Mouse (Mus musculus): ENCODE data around the gene Gatd1. TPM values are rescaled to one million over a fixed set of nuclear protein-coding genes. Genes with fewer than 3 reads are reported as not detected.
A peak's percentile ranks its signal among the peaks of the same experiment; 100 is the strongest.

Gatd1 gene
- total and polyA plus RNA-seq, 3 experiments: 21.6 to 35.9 TPM; not detected in 1

GRCm38 (mm10) chr7:141403305-141403704 is 10.6 kb downstream of the Gatd1 start (continued):
- no peak for TF ChIP-seq NRF1 (IDR thresholded peaks at IDR 0.05; ENCODE audit: insufficient read depth, low read depth, low read length, poor library complexity, severe bottlenecking)

GRCm38 (mm10) chr7:141395348-141395747 is 18.6 kb downstream of the Gatd1 start:
- H3K36me3 ChIP-seq (ENCODE audit: control insufficient read depth in 1 of 2, insufficient read depth in 2 of 2, low read length in 2 of 2): peaks cover 21 to 25% of the 10 kb centered on the region in 2 experiments
- no peak overlapping the region for H3K9ac ChIP-seq (ENCODE audit: control insufficient read depth, low read depth, low read length, poor library complexity, severe bottlenecking)
- TF ChIP-seq NRF1 (IDR thresholded peaks at IDR 0.05; ENCODE audit: insufficient read depth, low read depth, low read length, poor library complexity, severe bottlenecking) (no peak), MAX (IDR thresholded peaks at IDR 0.05; ENCODE audit: low read length) (no peak), TAL1 (IDR thresholded peaks at IDR 0.05; ENCODE audit: low read length) (no peak), ZKSCAN1 (IDR thresholded peaks at IDR 0.05; ENCODE audit: low read depth, low read length) (no peak), NELFE (IDR thresholded peaks at IDR 0.05; ENCODE audit: low read depth, low read length) (no peak), USF1 (IDR thresholded peaks at IDR 0.05; ENCODE audit: low read depth, low read length) (no peak), CHD2 (IDR thresholded peaks at IDR 0.05; ENCODE audit: low read length) (no peak), ZMIZ1 (IDR thresholded peaks at IDR 0.05; ENCODE audit: low read depth, low read length) (no peak), GABPA (IDR thresholded peaks at IDR 0.05; ENCODE audit: low read depth, low read length) (no peak), ELF1 (IDR thresholded peaks at IDR 0.05; ENCODE audit: low read depth, low read length) (no peak), UBTF (IDR thresholded peaks at IDR 0.05; ENCODE audit: borderline replicate concordance, insufficient read depth, low read depth, low read length) (no peak), MEF2A (IDR thresholded peaks at IDR 0.05; ENCODE audit: extremely low read depth, insufficient replicate concordance, low read depth, low read length, poor library complexity, severe bottlenecking) (no peak), RAD21 (IDR thresholded peaks at IDR 0.05; ENCODE audit: low read depth, low read length) (no peak), POLR2AphosphoS5 (IDR thresholded peaks at IDR 0.05; ENCODE audit: borderline replicate concordance, low read depth, low read length) (no peak), SMC3 (IDR thresholded peaks at IDR 0.05; ENCODE audit: low read depth, low read length) (no peak), TBP (IDR thresholded peaks at IDR 0.05; ENCODE audit: low read depth, low read length) (no peak)
- no peak for DNase-seq (ENCODE audit: low read depth, low spot score)
- no peak overlapping the region for H3K27ac ChIP-seq (ENCODE audit: control insufficient read depth, low read depth, low read length)
- H3K27me3 ChIP-seq (ENCODE audit: control insufficient read depth in 1 of 2, insufficient read depth in 2 of 2, low read length in 2 of 2): no peaks in the 10 kb centered on the region
- H3K4me3 ChIP-seq (ENCODE audit: control insufficient read depth in 1 of 2, insufficient read depth in 1 of 2, low read depth in 2 of 2, low read length in 2 of 2): no peak overlapping the region
- H3K79me2 ChIP-seq (ENCODE audit: control insufficient read depth, insufficient read depth, low read length, poor library complexity): peaks cover 25% of the 10 kb centered on the region
- H3K4me1 ChIP-seq (ENCODE audit: control insufficient read depth in 1 of 2, insufficient read depth in 2 of 2, low read length in 2 of 2): peaks cover 0 to 10% of the 10 kb centered on the region in 2 experiments; a peak in 3 of 4 replicates
- H3K9me3 ChIP-seq (replicated peaks; ENCODE audit: insufficient read depth, low read length): no peaks in the 10 kb centered on the region

DNA sequence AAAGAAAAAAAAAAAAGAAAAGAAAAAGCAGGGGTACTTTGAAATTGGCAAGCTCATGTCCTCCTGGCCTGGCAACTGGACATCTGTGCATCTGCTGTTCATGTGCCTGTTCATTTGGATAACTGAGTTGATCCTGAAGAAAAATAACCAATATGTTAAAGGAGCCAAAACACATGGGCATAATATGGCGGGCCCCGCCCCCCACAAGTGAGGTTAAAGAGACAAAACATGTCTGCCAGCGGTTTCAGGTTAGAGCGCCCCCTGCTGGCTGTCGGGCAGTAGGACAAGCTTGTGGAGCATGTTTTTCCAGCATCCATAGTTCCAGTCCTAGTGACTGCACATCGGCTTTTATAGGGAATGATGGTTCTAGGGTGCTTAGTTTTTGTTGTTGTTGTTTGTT is 19.2 kb downstream of the Gatd1 start:
- H3K9ac ChIP-seq (ENCODE audit: control insufficient read depth, low read depth, low read length, poor library complexity, severe bottlenecking): peak overlapping the region; percentile 23; the same call in 1 of the 2 replicates

More for the DNA sequence above, 19.2 kb downstream of the Gatd1 start:
- Histone ChIP-seq H3K27ac (ENCODE audit: control insufficient read depth, low read depth, low read length) (peak overlapping the region; percentile 40; the same call in 1 of the 2 replicates), H3K79me2 (ENCODE audit: control insufficient read depth, insufficient read depth, low read length, poor library complexity) (peaks cover 25% of the 10 kb centered on the region), H3K4me1 (ENCODE audit: control insufficient read depth in 1 of 2, insufficient read depth in 2 of 2, low read length in 2 of 2) (peaks cover 0 to 15% of the 10 kb centered on the region in 2 experiments; a peak in 3 of 4 replicates), H3K27me3 (ENCODE audit: control insufficient read depth in 1 of 2, insufficient read depth in 2 of 2, low read length in 2 of 2) (no peaks in the 10 kb centered on the region), H3K9me3 (replicated peaks; ENCODE audit: insufficient read depth, low read length) (no peaks in the 10 kb centered on the region), H3K36me3 (ENCODE audit: control insufficient read depth in 1 of 2, insufficient read depth in 2 of 2, low read length in 2 of 2) (peaks cover 24 to 27% of the 10 kb centered on the region in 2 experiments), H3K4me3 (ENCODE audit: control insufficient read depth in 1 of 2, insufficient read depth in 1 of 2, low read depth in 2 of 2, low read length in 2 of 2) (no peak overlapping the region)
- TF ChIP-seq RCOR1 (IDR thresholded peaks at IDR 0.05; ENCODE audit: low read depth, low read length) (peak; percentile 25; the same call in 1 of the 2 replicates), MYC (IDR thresholded peaks at IDR 0.05; ENCODE audit: low read depth, low read length) (peak; percentile 78; the same call in 1 of the 2 replicates), MXI1 (IDR thresholded peaks at IDR 0.05; ENCODE audit: low read depth, low read length) (peak; percentile 97), HCFC1 (IDR thresholded peaks at IDR 0.05; ENCODE audit: low read depth, low read length) (peak; percentile 54; the same call in 1 of the 2 replicates), SIN3A (IDR thresholded peaks at IDR 0.05; ENCODE audit: low read length) (peak; percentile 79), EP300 (IDR thresholded peaks at IDR 0.05; ENCODE audit: low read depth in 1 of 2, low read length in 2 of 2) (no peak), RAD21 (IDR thresholded peaks at IDR 0.05; ENCODE audit: low read depth, low read length) (peak; percentile 46), SMC3 (IDR thresholded peaks at IDR 0.05; ENCODE audit: low read depth, low read length) (peak; percentile 72), POLR2AphosphoS5 (IDR thresholded peaks at IDR 0.05; ENCODE audit: borderline replicate concordance, low read depth, low read length) (no peak), CTCF (IDR thresholded peaks at IDR 0.05 in 2 of 3, conservative IDR thresholded peaks at IDR 0.05 in 1 of 3; ENCODE audit: control insufficient read depth in 1 of 3, insufficient read depth in 1 of 3, low read depth in 2 of 3, low read length in 3 of 3, poor library complexity in 1 of 3, severe bottlenecking in 1 of 3) (peak; percentile 87 to 95 (median 89)), USF2 (IDR thresholded peaks at IDR 0.05; ENCODE audit: borderline replicate concordance in 1 of 2, insufficient read depth in 1 of 2, low read depth in 1 of 2, low read length in 2 of 2) (no peak), JUND (IDR thresholded peaks at IDR 0.05; ENCODE audit: low read depth, low read length) (no peak), ZC3H11A (IDR thresholded peaks at IDR 0.05; ENCODE audit: low read depth, low read length) (peak; percentile 49; the same call in 1 of the 2 replicates), MAX (IDR thresholded peaks at IDR 0.05; ENCODE audit: low read length) (peak; percentile 71; the same call in 1 of the 2 replicates), ZNF384 (IDR thresholded peaks at IDR 0.05; ENCODE audit: low read depth, low read length) (peak; percentile 69)
- DNase-seq (ENCODE audit: low read depth, low spot score): peak; percentile 88
